ENCODE assay signal across 8 mouse cellular contexts in the genomic region with DNA sequence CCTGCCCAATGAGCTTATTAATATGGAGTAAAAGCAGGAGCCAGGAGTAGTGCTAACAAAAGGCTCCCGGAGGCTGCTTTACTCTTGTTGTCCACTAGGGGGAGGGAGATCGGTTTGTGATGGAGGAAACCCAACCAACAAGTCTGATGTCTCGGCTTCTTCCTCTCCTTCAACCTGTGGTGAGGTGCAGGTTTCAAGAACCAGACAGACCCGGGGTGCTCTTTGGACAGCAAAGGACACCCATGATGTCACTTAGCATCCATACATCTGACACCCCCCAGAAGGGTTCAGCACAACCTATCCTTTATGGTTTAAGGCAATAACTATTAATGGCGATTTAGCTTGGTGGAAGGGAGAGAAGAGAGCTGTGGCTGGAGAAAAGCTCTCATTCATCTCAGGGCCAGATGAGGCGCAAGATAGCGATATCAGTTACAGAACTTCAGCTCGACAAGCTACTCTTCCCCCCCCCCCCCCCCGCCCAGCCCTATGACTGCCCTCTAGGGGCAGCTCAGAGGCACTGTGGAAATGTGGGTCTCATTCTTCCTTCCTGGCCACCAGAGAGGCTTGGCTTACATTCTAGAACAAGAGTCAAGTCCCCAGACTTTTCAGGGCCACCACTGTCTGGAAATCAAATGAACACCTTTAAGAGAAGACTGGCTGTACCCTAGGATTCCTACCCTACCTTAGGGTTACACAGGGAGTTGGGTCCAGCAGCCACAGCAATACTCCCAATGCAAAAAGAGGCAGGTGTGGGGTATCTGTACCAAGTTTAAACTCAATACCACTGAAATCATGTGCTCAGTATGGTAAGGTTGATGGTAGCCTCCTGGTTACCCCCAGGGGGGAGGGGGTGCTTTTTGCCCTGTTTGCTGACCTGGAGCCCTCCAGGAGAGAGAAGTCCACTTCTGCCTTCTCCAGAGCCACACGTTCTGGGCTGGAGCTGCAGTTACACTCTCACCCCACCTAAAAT. TPM values are rescaled to one million over a fixed set of nuclear protein-coding genes. Genes with fewer than 3 reads are reported as not detected.
DNase-seq lines count a peak whose midpoint lies in the region; ATAC-seq and TF ChIP-seq lines count a peak whose summit lies in the region.

No protein-coding gene starts in this region.

- no peak overlapping the region for H3K9ac ChIP-seq in ES-E14 (ENCODE audit: insufficient read depth, low read depth, low read length, poor library complexity, severe bottlenecking)
- no peak overlapping the region for H3K9ac ChIP-seq in limb, embryonic 13.5 days
- H3K9ac ChIP-seq in midbrain, embryonic 13.5 days (replicated peaks) = no peak overlapping the region

- in situ Hi-C loops in ES-E14 (cut with MboI; ENCODE audit: low sequenced_read_pairs in 2 of 2, unreplicated experiment in 2 of 2) = loop anchor here (5.0 to 25.0 kb wide), 3 partner anchors 220 to 305 kb away; a partner anchor contains a TSS

- no peak overlapping the region for H3K27ac ChIP-seq in ES-E14 (ENCODE audit: insufficient read depth, low read depth, low read length, poor library complexity, severe bottlenecking)
- peak overlapping the region; percentile 28; the same call in 1 of the 2 replicates for H3K27ac ChIP-seq in limb, embryonic 13.5 days
- no peak overlapping the region for H3K27ac ChIP-seq in midbrain, embryonic 13.5 days

- peak; percentile 50 for DNase-seq in gastrocnemius, adult 18-20 months (ENCODE audit: low spot score)
- DNase-seq in gastrocnemius, postnatal 36 days = no peak
- DNase-seq in ES-E14 (ENCODE audit: low read depth, low spot score) = peak; percentile 65
- peak; percentile 81 for DNase-seq in embryo, embryonic 11 days
- DNase-seq in heart, postnatal 10 days = peak; percentile 58 to 74
- DNase-seq in thymus, postnatal 25 days = peak; percentile 65

- no peak for ATAC-seq in limb, embryonic 13.5 days (ENCODE audit: low FRiP score, low read depth)
- ATAC-seq in midbrain, embryonic 13.5 days = peak; percentile 34; the same call in 1 of the 2 replicates

- 0 out of 2 replicates have a peak overlapping the region, but pooled peaks have one; percentile 25 for H3K4me2 ChIP-seq in limb, embryonic 13.5 days (replicated peaks)
- 0 out of 2 replicates have a peak overlapping the region, but pooled peaks have one; percentile 7 for H3K4me2 ChIP-seq in midbrain, embryonic 13.5 days (replicated peaks)

- intact Hi-C loops in gastrocnemius, postnatal 36 days (cut with DNase I) = loop anchor here (2.0 kb wide), 1 partner anchor 304 kb away; a partner anchor contains a TSS
- intact Hi-C loops in heart, postnatal 10 days (cut with DNase I) = no loop called here

- no peaks in the 10 kb centered on the region for H3K36me3 ChIP-seq in ES-E14 (ENCODE audit: control insufficient read depth, insufficient read depth, low read length, poor library complexity, severe bottlenecking)
- H3K36me3 ChIP-seq in limb, embryonic 13.5 days = peaks cover 95% of the 10 kb centered on the region
- peaks cover 48% of the 10 kb centered on the region for H3K36me3 ChIP-seq in midbrain, embryonic 13.5 days

- H3K9me3 ChIP-seq in ES-E14 (ENCODE audit: control insufficient read depth, insufficient read depth, low read depth, low read length) = no peaks in the 10 kb centered on the region
- no peaks in the 10 kb centered on the region for H3K9me3 ChIP-seq in limb, embryonic 13.5 days
- no peaks in the 10 kb centered on the region for H3K9me3 ChIP-seq in midbrain, embryonic 13.5 days

- H3K4me1 ChIP-seq in ES-E14 (ENCODE audit: control insufficient read depth in 2 of 2, insufficient read depth in 2 of 2, low read length in 2 of 2, poor library complexity in 1 of 2) = no peaks in the 10 kb centered on the region
- H3K4me1 ChIP-seq in limb, embryonic 13.5 days = peaks cover 48% of the 10 kb centered on the region
- peaks cover 42% of the 10 kb centered on the region for H3K4me1 ChIP-seq in midbrain, embryonic 13.5 days (replicated peaks)

- 31% methylated on average over 9 of the region's 10 CpGs for WGBS in limb, embryonic 13.5 days
- 23% methylated on average over 8 of the region's 10 CpGs for WGBS in midbrain, embryonic 13.5 days

- H3K27me3 ChIP-seq in limb, embryonic 13.5 days = no peaks in the 10 kb centered on the region
- H3K27me3 ChIP-seq in midbrain, embryonic 13.5 days = no peaks in the 10 kb centered on the region

- peak overlapping the region in 1 of 2 experiments; percentile 35; a peak in 3 of 4 replicates for H3K4me3 ChIP-seq in ES-E14 (ENCODE audit: insufficient read depth in 1 of 2, low read depth in 1 of 2, low read length in 2 of 2, poor library complexity in 1 of 2, severe bottlenecking in 1 of 2)
- no peak overlapping the region for H3K4me3 ChIP-seq in limb, embryonic 13.5 days
- H3K4me3 ChIP-seq in midbrain, embryonic 13.5 days (replicated peaks) = no peak overlapping the region

TF ChIP-seq in ES-E14, 5 proteins besides CTCF, POLR2A, EP300 and RAD21:
- TF ChIP-seq ZC3H11A (IDR thresholded peaks at IDR 0.05; ENCODE audit: borderline replicate concordance, low read depth, low read length) (no peak), ZNF384 (IDR thresholded peaks at IDR 0.05; ENCODE audit: low read depth, low read length) (no peak), CHD2 (IDR thresholded peaks at IDR 0.05; ENCODE audit: low read depth, low read length) (no peak), MAFK (IDR thresholded peaks at IDR 0.05; ENCODE audit: insufficient read depth, low read depth, low read length) (no peak)

RNA-seq across cellular contexts. Expression of a gene that starts 9.6 kb away (rescaled TPM):
- total RNA-seq in gastrocnemius, adult 18-20 months (2021) = 10 to 100 TPM in 1 of 2 experiments, 1 to 10 TPM in 1; 7.2 to 12.8 TPM
- total RNA-seq in gastrocnemius, postnatal 36 days (2021) = 10 to 100 TPM; 15.0 to 16.6 TPM
- 8.0 and 10.1 TPM in 2 replicates for total RNA-seq in ES-E14 (2012; rRNA removed)
- total RNA-seq in heart, postnatal 10 days (2021) = 100 to 1,000 TPM; 270 to 328 TPM
- 1,475 and 1,588 TPM in 2 replicates for polyA plus RNA-seq in limb, embryonic 13.5 days (2015; fragmentation: Nextera tagmentation; extraction: Ambion mirVana)
- polyA plus RNA-seq in midbrain, embryonic 13.5 days (2015; fragmentation: Nextera tagmentation; extraction: Ambion mirVana) = 700 and 837 TPM in 2 replicates

RNA-seq across cellular contexts. Expression of a gene that starts 33.1 kb away (rescaled TPM):
- 100 to 1,000 TPM in 1 of 2 experiments, 10 to 100 TPM in 1; 99.5 to 105 TPM for total RNA-seq in gastrocnemius, adult 18-20 months (2021)
- total RNA-seq in gastrocnemius, postnatal 36 days (2021) = 10 to 100 TPM; 80.9 to 85.1 TPM
- 19.7 and 22.9 TPM in 2 replicates for total RNA-seq in ES-E14 (2012; rRNA removed)
- 10 to 100 TPM; 38.8 to 40.4 TPM for total RNA-seq in heart, postnatal 10 days (2021)
- 3.1 and 3.6 TPM in 2 replicates for polyA plus RNA-seq in limb, embryonic 13.5 days (2015; fragmentation: Nextera tagmentation; extraction: Ambion mirVana)
- polyA plus RNA-seq in midbrain, embryonic 13.5 days (2015; fragmentation: Nextera tagmentation; extraction: Ambion mirVana) = 7.3 and 8.8 TPM in 2 replicates

Comparison
In these comparisons a context has a peak if more than half of its experiments do, and no peak if none do; other contexts are left out.
1. DNase-seq: peak in gastrocnemius, adult 18-20 months (single experiment), ES-E14 (single experiment), embryo, embryonic 11 days (single experiment), heart, postnatal 10 days (2 of 2) and thymus, postnatal 25 days (single experiment); none in gastrocnemius, postnatal 36 days (0 of 2).
2. RNA of a gene that starts 9.6 kb away (total RNA-seq): 270 to 328 TPM in heart, postnatal 10 days; 15.0 to 16.6 TPM in gastrocnemius, postnatal 36 days, 7.2 to 12.8 TPM in gastrocnemius, adult 18-20 months and 8.0 to 10.1 TPM in ES-E14; every median in the first group is over 10 times any median in the second.